Mouse (Mus musculus) liver, adult 2 months (tissue): ENCODE data around the gene Emx1.

Experiments
- CTCF ChIP-seq: fragments of 200-500 bp; IDR thresholded peaks from 2 replicates; pipeline ENCODE4 v1.5.1; 2011; ENCODE audit warnings: low read depth, low read length, control low read depth
- POLR2A ChIP-seq: fragments of 200-500 bp; IDR thresholded peaks from 2 replicates; pipeline ENCODE4 v1.6.1; 2011; ENCODE audit warnings: low read length, control low read depth; ENCODE audit not compliant: insufficient read depth; ENCODE audit errors: extremely low read depth

DNA sequence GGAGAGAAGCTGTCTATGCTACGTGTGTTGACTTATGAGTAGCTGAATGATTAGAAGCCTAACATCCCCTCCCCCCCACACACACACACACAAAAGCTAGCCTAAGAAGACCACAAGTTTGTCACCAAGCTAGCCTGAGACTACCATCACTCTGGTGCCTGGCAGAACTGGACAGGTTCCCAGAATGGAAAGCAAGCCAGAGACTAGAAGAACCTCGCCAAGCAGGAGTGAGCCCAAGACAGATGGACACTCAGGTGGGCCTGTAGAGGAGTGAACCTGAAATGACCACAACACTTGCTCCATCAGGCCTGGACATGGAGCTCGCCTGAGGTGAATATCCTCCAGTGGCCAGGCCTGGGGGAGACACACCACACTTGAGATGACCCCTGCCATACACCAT, 36.9 kb upstream of the Emx1 start:
- TF ChIP-seq CTCF = no peak
- no peak for TF ChIP-seq POLR2A
